Mouse (Mus musculus) v-Abl transformed pro-B cells (cell line): ENCODE results near the gene Smagp.

Source experiments
- in situ Hi-C, 2 experiments: fragments of 400-800 bp; cut with MboI; formaldehyde crosslinking; loops; one replicate each; pipeline ENCODE4 v1.15.1; 2025; ENCODE audit not compliant: unreplicated experiment in 2 of 2

Smagp gene

DNA sequence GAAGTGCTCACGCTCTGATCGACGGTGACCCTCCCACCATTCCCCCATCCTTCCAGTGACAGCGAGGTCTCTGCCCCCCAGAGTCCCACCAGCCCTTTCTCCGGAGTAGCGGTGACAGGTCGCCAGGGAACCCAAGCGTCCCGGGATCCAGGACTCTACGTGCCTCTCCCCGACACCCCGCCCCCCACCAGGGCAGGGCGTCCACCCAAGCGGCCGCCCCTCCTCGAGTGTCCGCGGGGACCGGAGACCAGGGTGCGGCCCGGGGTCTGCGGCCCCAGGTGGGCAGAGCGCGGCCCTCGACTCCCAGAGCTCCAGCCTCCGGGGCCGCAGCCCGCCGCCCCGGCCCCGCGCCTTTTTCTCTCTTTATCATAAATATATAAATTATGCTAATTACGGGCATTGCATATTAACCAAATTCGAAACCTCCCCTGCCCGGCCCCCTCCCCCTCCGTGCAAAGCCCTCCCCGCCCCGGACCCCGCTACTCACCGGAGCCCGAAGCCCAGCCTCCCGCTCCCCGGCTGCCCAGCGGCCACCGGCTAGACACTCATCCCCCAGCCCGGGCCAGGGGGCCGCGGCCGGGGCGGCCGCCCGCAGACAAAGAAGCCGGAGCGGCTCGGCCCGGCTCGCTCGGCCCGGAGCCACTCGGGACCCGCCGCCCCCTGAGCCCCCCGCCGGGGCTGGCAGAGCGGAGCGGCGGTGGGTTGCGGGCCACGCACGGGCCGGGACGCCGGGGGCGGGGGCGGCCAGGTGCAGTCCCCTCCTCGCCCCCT is 37.3 kb downstream of the Smagp start, which contains the start of gene Pou6f1:
Gene Pou6f1 (minus strand): TSS at position 709 of the 771 bp plus-strand sequence.
- in situ Hi-C loops, result no loop called here

DNA sequence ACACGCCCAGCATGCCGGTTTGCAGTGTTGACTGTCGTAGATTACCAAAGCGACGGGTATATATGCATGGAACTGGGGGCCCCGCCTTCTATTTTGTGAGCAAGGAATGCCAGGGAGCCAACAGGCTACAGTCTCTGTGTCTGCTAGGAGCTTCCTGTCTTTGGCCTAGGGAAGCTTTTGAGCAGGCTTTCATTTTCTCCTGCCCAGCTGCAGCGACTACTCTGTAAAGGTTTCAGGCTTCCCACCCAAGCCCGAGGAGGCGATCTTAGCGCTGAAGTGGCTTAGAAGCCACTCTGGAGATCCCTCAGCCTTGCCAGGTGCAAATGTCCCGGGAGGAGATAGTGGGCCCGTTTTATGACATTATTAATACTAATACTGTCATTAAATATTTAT is 37.9 kb downstream of the Smagp start:
- in situ Hi-C loops, result no loop called here

DNA sequence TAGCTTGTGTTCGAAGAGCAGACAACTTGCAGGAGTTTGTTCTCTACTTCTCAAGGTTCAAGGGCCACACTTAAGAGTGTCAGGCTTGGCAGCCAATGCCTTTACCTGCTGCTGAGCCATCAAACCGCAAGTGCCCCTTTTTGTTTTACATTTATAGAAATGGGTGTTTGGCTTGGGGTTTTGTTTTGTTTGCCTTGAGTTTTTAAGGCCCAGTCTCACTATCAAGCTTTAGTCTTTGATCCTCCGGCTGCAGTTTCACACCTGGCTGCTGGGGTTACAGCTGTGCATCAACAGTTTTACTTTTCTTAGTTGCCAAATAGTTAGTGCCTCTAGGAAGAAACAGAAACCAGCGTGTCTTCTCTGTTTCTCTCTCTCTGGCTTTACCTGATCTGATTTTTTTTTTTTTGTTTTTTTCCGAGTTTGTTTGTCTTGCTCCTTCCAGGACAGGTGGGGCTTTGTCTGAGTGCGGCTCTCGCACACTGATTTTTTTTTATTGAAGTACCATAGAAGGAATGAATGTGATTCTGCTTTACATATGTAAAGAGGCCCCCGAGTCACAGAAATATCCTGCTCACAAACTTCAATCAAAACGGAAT is 38.4 kb downstream of the Smagp start:
- in situ Hi-C loops, result no loop called here

DNA sequence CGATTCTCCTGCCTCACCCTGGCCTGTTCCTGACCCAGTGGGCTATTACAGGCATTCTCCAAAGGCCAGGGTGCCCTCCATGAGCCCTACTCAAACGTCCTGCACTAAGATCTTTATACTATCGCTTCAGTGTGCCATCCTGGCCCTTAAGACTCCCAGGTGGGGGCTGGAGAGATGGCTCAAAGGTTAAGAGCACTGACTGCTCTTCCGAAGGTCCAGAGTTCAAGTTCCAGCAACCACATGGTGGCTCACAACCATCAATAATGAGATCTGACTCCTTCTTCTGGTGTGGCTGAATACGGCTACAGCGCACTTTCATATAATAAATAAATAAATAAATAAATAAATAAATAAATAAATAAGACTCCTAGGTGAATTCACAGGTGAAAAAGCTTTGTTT is 43.9 kb downstream of the Smagp start:
- in situ Hi-C loops, result no loop called here

DNA sequence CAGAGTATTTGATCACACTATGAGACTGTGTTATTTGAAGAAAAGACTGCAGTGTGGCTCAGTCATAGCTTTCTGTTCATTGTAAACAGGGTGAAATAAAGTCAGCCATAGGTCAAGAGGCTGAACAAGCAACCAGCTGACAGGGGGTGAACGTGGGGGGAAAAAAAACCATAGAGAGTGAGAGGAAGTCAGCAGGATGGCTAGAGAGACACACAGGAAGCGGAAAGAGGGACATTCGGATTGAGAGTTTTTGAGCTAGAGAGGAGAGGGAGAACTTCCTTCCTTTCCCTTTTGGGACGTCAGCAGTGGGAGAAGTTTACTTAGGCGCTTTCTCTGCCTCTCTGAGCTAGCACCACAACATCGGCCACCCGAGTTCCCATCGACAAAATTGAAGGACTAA is 46.3 kb downstream of the Smagp start:
- in situ Hi-C loops, result no loop called here

DNA sequence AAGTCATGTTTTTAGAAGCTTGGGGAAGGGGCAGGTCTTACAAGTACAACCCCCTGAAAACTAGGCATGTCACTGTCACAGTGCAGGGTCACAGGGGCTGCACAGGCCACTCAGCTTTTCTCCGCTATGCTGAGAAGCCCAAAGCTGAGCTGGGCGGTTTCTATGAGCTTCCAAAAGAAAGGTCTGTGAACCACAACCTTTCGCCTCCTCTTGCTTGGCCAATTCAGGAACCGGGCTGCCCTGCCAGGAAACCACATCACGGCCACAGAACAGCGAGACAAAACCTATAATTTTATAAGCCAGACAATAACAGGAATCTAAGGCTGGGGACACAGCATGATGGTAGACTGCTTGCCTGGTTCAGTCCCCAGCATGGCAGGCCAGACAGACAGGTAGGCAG is 48.4 kb downstream of the Smagp start:
- in situ Hi-C loops, result no loop called here

DNA sequence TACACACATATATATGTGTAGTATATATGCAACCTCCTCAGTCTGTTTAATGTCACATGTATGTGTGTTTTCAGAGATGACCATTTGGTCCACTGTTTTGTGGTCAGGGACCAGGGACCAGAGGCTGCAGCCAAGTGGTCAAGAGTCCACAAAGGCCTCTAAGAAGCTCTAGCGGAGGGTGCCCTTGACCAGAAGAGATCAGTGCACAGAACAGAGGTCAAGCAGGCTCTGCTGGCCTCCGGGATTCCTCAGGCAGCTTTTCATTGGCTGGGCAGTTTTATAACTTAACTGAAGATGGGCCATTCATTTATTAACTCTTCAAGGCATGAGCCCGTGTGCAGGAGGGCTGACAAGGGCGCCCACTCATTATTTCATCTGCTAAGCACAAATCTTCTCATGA is 49.6 kb downstream of the Smagp start:
- in situ Hi-C loops, result no loop called here

DNA sequence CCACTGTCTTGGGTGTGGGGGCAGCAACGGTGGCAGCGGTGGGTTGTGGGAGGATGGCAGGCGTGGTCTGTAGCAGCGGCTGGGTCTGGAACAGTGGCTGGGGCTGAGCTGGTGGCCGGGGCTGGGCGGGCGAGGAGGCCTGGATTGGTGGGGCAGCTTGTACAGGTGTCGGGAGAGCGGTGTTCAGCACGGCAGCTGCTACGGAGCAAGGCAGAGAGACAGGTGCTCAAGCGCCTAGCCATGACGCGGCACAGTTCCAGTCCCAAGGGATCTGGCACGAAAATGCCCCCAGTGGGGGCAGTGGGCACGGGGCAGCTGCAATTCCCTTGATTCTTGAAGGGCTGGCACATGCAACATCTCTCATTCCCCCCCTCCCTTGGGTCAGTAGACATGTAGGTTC is 50.8 kb downstream of the Smagp start:
- in situ Hi-C loops, result no loop called here

DNA sequence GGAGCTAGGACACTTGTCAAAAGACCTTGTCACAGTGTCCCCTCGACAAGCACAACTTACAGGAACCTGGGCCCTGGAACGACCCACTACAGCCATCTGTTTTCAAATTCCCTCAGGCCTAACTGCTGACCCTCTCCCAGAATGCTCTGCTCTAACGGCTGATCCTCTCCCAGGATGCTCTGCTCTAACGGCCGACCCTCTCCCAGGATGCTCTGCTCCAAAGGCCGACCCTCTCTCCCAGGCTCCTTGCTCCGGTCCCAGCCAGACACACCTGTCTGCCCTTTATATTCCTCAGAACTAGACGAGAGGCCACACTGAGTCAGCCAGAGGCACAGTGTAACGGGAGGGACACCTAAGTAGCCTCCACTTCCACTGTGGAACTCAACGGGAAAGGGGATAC is 56.6 kb downstream of the Smagp start:
- in situ Hi-C loops, result no loop called here

DNA sequence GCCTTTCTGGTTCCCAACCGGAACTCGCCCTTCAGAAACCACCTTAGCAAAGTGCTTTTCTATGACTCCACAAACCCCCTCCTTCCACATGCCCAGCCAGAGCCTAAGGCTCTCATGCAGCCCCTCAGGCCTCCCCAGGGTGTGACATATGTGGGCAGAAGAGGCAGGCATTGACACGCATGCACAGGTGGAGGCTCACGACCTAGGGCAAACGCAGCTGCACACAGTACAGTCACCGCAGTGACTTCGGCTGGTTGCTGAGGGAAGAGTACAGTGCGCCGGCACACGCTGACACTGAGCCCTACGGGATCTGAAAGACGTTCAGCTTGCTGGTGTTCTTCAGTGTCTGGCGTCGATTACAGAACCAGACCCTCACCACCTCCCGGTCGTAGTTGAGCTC is 58.8 kb downstream of the Smagp start:
- in situ Hi-C loops, result no loop called here

DNA sequence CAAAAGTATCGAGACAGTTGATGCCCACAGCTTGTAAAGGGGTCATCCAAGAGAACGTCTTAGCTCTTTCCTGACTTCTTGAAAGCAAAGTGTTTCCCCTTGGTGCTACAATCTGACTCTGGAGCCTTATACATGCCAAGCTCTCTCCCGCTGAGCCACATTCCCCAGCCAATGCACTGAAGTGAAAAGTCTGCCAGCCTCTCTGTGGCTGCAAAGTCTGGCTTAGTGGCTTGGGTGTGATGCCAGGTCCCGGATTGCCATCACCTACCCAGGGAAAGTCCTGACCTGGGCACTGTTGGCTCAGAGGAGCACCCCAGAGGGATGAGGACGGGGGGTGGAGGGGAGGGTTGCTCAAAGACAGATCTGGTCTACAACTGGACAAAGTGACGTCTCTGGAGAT is 59.9 kb downstream of the Smagp start:
- in situ Hi-C loops, result no loop called here

DNA sequence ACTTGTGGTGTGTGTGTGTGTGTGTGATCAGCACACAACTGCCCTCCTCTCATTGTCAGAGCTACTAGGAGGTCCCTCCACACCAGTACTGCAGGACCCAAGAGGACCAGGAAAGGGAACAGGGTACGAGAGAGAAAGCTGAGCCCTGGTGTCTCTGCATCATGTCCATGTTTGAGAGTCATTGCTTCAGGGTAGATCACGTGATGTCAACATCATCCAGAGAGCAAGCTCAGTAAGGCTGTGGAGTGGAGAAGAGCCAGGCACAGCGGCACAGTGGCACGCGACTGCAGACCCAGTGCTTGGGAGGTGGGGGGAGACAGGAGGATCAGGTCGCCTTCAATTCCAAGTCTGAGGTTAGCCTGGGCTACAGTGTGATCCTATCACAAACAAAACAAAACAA is 60.3 kb downstream of the Smagp start:
- in situ Hi-C loops, result no loop called here

DNA sequence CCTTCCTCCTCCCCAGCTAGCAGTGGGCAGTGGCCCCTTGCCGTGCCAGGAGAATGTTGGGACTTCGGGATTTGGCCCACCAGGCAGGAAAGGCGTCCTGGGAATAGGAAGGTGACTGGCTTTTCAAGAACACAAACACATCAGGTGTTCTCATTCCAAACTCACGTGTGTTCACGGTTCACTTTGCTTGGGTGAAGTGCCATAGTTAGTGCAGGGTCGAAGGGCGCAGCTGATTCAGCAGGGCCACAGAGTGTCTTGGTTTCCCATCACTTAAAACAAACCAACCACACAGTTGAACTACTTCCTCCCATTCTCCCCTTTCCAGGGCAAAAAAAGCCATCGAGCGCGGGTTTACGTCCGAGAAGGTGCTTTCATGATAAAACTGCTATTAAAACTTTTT is 61.4 kb downstream of the Smagp start:
- in situ Hi-C loops, result no loop called here

DNA sequence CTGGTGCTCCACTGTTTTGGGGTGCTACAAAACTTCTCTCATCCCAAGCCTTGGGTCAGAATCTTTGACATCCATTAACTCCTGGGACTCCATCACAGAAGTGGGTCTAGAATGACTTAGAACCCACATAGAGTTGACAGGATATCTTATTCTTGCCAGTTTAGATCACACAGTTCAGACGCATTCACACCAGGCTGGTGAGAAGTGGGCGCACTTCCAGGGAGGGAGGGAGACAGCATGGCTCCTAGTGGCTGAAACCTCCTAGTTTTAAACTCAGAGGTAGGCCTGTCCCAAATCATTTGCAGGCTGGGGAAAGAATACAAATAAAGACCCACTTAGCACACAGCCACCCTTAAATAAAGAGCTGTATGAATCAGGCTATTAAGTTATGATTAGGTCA is 62.4 kb downstream of the Smagp start:
- in situ Hi-C loops, result no loop called here

DNA sequence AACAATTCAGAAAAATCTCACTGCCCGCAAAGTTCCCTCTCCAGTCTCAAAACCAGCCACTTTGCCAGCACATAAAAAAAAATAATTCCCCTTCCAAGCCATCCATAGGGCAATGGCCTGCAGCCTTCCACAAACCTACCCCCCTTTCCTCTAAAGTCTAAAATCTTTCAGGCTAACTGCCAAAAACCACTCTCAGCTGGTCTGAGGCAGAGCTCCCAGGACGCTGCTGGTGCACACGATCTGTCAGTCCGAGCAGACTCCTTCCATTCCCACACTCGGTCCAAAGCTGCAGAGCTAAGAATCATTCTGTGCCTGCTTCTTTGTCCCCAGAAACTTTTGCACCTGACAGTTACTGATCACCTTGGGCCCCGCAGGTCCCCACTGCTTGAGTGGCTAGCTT is 62.8 kb downstream of the Smagp start:
- in situ Hi-C loops, result no loop called here
